Mouse (Mus musculus) frontal cortex, postnatal 10 days (tissue): ENCODE measurements around the gene Avil.
A peak's percentile ranks its signal among the peaks of the same experiment; 100 is the strongest.

Source experiments
- DNase-seq, 2 experiments: peaks; one replicate each; pipeline ENCODE4 v3.0.0; 2022; ENCODE audit warnings: low spot score in 2 of 2, mixed read lengths in 1 of 2

The Avil gene

DNA sequence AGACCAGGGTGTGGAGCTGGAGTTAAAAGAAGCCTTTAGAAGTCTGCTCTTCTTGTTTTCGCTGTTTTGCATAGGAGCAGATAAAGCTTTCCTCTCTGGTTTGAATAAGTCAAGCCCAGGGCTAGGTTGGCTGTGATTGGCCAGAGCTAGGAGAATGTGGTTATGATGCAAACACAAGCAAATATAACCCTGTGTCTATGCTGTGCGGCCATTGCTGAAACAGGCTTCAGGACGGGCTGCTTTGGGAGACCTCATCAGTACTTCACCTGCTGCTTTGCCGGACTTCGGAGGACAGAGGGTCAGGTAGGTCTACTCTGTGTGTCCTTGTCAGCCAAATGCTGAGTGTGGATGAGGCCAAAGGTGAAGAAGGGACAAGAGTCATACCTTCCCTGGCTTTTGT, at the start of gene Avil:
Avil (plus strand) TSS at position 181 of the 400 bp plus-strand sequence.
- DNase-seq, result no peak

DNA sequence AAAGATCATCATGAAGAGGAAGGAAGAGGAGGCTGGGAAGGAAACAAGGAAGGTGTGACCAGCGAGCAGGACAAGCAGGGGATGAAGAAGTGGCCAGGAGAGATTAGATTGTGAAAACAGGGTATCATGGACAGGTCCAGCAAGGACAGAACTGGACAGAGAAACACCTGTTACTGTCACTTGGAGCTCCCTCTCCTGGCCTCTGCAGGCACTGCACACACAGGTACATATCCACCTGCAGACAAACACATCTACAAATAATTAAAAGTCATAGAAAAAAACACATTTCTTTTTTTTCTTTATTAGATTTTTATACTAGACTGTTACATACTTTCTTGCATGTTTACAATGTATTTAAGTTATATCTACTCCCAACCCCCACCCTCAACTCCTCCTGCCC, 48.1 kb upstream of the Avil start:
- DNase-seq, result no peak

GRCm38 (mm10) chr10:126953029-126953471, 47.5 kb upstream of the Avil start:
- no peak for DNase-seq

DNA sequence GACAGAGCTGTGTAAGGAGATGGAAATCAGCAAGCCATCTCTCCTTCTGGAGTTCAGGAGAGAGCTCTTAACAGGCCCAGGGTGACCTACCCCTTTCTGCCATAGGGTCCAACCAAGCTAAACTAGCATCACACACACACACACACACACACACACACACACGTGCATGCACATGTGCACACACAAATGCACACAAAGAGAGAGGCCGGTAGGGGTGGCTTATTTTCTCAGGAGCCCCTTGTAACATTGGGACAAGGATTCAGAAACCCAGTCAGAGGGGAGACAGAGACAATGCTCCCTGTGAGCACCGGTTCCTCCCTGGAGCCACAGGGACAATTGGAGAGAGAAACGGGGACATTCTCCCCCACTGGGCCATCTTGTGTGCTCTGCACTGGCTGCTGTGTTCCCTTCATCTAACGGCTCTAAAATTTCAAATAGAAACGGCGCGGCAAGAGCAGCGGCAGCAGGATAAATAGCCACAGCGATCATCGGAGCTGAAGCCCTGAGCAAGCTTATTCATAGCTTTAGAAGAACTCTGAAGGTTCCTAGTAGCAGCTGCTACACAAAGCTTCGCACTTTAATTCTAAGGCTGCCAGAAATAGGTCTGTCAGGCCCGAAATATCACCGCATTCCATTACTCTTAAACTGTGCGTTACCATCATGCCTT, 43.7 kb upstream of the Avil start:
- DNase-seq, result no peak

GRCm38 (mm10) chr10:126957359-126958107, 43.0 kb upstream of the Avil start:
- peak; percentile 64 to 81 for DNase-seq

DNA sequence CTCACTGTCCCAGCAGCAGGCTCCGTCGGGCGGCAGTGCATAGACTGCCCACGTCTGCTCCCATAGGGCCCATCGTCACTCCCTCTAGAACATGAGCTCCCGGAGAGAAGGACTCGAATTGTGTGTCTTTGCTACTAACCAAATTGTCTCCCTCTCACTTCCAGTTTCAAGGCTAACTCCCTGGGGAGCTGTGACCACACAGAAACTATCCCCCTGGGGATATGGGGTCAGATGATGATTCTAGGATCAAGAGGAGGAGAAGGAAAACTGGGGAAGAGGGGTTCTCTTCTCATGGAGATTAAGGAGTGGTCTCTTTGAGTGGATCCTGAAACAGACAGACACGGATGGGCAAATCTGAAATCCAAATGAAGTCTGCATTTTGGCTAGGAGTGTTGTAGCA, 40.0 kb upstream of the Avil start:
- DNase-seq, result no peak

DNA sequence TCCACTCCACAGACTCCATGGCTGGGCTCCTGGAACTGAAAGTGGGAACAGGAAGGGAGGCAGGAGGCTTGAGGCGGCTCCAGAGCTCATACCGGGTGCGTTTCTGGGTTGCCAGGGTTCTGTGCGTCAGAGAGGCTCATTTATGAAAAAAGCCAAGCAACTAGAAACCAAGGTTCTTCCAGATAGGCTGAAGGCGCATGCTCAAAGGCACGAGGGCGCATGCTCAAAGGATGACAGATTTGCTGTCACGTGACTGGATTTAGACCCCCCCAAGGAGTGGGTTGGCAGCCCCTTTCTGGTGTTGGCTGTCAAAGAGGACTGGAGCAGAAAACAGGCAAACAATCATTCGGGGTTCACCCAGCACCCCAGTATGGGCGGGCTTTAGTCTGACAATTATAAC, 38.8 kb upstream of the Avil start:
- DNase-seq, result peak in 1 of 2 experiments; percentile 65

- DNase-seq, result no peak
Measured at GRCm38 (mm10) chr10:126962271-126962965, 38.1 kb upstream of the Avil start.

- no peak for DNase-seq
Measured at GRCm38 (mm10) chr10:126962966-126963330, 37.6 kb upstream of the Avil start.

GRCm38 (mm10) chr10:126963821-126964220, 36.7 kb upstream of the Avil start:
- no peak for DNase-seq

GRCm38 (mm10) chr10:126971363-126972050, 29.0 kb upstream of the Avil start:
- DNase-seq, result no peak

DNA sequence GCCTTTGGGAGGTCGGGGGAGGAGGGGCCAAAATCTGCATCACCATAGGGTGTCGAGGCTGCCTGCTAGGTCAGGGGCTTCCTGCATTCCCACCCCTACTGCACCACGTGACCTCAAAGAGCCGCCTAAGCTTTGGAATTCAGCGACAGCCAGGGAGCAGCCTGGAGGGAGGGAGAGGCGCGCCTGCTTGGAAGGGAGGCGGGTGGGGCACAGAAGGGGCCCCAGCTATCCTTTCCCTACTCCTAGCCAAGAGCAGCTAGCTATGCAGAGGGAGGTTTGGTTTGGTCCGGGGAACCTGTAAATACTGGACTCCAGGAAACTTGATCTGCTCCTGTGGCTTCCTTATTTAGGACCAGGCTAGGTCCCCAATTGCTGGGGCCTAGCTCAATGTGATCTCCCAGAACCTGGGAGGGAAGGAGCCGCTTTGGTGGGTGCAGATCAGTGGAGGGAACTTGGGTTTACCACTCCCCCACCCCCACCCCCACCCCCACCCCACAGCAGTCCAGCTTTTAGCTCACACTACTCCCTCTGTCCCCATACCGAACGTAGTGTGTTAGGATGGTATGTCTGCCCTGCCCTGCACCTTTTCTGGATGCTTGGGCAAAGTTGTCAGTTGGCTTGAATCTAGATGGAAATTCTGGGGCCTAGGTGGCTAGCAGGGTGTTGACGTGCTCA, 28.3 kb upstream of the Avil start:
- no peak for DNase-seq

- no peak for DNase-seq
Measured at GRCm38 (mm10) chr10:126972988-126973387, 27.5 kb upstream of the Avil start.

GRCm38 (mm10) chr10:126975706-126976105, 24.8 kb upstream of the Avil start:
- DNase-seq, result no peak

DNA sequence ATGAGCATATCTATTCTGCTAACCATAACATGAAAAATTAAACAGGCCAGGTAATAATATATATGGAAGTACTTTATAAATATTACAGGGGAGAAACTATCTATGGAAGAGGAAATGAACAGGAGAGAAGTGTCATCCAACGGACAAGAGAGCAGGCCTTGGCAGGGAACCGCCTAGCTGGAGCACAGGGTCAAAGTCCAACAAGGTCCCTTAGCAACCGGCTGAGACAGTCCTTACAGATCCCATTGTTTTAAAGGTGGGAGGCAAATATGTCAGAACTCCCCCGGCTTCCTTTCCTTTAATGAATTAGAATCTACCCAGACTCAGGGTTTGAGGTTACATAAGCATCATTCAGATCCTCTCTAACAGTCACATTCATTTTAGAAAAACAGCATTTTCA, 23.4 kb upstream of the Avil start:
- DNase-seq, result no peak

DNA sequence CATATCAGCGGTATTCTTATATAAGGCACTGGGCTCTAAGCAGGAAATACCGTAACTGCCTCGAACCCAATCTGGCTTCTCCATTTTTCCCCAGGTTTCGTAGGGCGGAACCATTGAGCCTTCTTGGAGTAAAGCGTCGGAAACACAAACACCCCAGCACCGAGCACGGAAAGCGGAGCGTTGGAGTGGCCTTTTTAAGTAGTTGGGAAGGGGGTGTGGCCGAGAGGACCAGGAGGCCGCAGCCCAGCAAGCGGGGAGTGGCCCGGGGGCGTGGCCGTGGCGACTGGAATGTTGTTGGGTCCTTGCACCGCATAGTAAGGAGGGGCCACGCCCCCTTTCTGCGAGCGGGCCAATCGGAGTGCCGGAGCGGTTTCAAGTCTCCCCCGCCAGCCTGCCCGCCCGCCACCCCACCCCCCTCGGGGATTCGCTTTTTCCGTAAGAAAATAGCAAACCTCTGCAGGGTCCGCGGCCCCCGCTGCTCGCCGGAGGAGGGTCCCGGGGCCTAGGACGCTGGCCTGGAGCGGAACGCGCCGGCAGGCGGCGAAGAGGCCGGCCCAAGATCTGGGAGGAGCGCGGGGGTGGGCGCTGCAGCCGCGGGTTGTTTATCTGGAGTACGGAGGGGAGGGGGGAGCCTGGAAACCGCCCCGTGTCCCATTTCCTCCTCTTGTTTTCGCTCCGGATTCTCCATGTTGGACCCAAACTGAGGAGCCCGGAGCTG, 22.1 kb upstream of the Avil start, which contains the start of gene Ctdsp2:
Ctdsp2 (plus strand) TSS at position 441 of the 718 bp plus-strand sequence.
- DNase-seq, result peak; percentile 99 to 100

GRCm38 (mm10) chr10:126979121-126979635, 21.3 kb upstream of the Avil start:
- DNase-seq, result peak; percentile 55 to 66

- DNase-seq, result peak in 1 of 2 experiments; percentile 58
Measured at GRCm38 (mm10) chr10:126979636-126980151, 20.8 kb upstream of the Avil start.

GRCm38 (mm10) chr10:126980221-126980932, 20.1 kb upstream of the Avil start:
- DNase-seq, result peak; percentile 60
